Mouse (Mus musculus): ENCODE data around the gene Olfr430. TPM values are rescaled to one million over a fixed set of nuclear protein-coding genes. Genes with fewer than 3 reads are reported as not detected.
"Not testable (repeated sequence)": the region's sequence is repeated elsewhere in the genome, so short reads cannot be mapped to it uniquely, and the experiment has no call there.

Gene Olfr430
- polyA plus RNA-seq (2015; fragmentation: Nextera tagmentation; extraction: Ambion mirVana): not detected in 2 replicates

DNA sequence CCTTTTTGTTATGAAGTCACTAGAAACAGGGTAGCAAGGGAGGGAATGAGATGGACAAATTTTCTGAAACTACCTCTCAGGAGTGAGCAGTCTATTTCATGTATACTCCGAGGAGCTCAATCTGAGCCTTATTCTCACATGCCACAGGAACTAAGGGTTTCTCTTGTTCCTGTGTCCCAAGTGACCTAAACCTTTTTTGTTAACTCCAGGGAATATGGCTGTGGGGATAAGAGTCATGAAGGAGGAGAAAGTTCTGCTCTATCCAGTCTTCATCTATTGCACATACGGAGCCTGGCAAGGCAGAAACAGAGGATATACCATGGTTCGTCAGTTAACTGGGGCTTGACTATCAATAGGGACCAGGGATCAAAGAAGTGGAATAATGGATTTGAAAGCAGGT is at the start of gene Olfr430:
TSS of gene Olfr430 (plus strand) at position 301 of the 400 bp plus-strand sequence.
- DNase-seq (ENCODE audit: low spot score): no peak

DNA sequence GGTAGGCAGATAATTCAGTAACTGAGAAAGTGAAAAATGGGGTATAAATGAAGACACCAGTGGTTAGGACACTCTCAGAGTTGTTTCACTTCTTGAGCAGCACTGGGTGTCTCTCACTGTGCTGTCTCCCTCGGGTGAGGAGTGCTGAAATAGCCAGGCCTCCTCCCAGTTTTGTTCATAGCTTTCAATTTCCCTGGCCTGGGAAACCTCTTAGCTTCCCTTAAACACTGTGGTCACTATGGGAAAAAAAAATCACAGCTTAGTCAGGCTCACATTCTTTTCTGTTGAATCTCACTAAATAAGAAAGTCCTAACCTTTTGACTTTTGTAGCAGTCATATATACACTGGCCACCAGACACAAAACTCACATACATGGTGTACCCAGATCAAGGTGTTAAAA is 34.7 kb upstream of the Olfr430 start, which contains the start of gene Ifi205:
TSS of gene Ifi205 (minus strand) at position 113 of the 400 bp plus-strand sequence.
- no peak for DNase-seq (ENCODE audit: low spot score)

DNA sequence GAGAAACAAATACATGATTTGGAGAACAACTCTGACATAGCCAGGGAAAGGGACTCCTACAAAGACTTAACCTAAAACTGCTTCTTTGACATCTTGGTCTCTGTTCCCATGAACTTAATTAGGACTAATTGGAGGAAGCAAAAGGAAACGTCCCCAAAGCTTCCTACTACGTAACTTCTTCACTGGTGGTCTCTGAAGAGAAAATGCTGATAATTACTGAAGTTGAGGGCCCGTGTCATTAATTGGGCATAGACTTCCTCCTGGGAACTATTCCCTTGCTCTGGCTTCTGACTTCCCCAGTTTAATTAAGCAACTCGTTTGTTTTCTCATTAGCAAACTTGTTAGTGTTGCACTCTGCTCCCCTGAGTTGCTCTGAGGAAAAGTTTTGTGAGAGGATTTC is 30.6 kb upstream of the Olfr430 start:
- DNase-seq (ENCODE audit: low spot score): no peak

DNA sequence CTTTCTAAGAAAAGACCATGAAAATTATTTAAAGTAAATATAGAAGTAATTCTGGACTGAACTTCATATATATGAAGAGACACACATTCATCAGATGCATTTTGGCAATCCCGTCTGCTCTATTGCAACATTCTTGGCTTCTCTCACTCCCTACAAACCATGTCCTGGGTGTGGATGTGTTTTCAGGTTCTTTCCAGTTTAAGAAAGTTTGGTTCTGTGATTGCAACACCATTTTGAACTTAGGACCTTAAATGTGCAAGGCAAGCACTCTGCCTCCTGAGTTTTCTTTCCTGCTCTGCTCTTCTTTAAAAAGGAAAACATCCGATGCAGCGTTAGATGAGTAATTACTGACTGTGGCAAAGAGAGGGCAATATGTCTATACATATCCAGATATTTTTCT is 27.9 kb upstream of the Olfr430 start:
- DNase-seq (ENCODE audit: low spot score): no peak

DNA sequence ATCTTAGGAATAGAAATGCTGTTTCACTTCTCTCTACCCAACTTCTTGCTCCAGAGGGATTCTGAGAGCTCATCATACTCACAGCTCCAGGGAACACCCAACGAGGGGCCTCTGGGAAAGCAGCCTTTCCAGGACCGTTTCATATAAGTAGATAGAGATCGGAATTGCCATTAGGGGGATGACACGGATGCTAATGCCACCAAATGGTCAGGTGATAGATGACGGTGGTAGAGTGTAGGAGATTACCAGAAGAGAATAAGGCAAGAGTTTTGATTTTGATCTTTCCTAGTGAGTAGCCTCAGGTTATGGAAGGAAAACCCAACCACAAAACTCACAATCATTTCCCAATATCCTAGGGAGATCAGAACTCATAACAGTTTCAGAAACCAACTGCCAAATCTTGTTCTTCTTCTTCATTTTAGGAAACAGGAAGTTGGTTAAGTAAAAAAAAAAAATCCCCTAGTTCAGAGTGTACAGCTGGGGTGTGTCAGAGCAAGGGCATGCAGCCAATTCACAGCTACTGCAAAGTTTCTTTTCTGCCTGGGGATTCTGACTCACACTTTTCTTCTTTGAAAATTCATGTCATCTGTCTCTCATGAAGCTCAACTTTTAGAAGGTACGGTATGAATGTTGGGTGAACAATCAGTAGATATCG is 25.8 kb upstream of the Olfr430 start, which contains the start of gene Olfr433:
TSS of gene Olfr433 (plus strand) at position 183 of the 655 bp plus-strand sequence.
- peak; percentile 55 for DNase-seq (ENCODE audit: low spot score)

DNA sequence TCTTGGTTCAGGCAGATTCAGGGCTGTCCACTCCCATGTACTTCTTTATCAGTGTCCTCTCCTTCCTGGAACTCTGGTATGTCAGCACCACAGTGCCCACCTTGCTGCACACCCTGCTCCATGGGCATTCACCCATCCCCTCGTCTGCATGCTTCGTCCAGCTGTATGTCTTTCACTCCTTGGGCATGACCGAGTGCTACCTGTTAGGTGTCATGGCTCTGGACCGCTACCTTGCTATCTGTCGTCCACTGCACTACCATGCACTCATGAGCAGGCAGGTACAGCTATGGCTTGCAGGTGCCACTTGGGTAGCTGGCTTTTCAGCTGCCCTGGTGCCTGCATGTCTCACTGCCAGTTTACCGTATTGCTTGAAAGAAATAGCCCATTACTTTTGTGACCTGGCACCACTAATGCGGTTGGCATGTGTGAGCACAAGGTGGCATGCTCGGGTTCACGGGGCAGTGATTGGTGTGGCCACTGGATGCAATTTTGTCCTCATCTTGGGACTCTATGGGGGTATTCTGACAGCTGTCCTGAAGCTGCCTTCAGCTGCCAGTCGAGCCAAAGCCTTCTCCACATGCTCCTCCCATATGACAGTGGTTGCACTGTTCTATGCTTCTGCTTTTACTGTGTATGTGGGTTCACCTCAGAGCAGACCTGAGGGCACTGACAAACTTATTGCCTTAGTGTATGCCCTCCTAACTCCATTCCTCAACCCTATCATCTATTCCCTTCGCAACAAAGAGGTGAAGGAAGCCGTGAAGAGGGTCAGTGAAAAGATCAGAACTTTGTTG is 24.1 kb upstream of the Olfr430 start:
- not testable (repeated sequence) for DNase-seq (ENCODE audit: low spot score)

DNA sequence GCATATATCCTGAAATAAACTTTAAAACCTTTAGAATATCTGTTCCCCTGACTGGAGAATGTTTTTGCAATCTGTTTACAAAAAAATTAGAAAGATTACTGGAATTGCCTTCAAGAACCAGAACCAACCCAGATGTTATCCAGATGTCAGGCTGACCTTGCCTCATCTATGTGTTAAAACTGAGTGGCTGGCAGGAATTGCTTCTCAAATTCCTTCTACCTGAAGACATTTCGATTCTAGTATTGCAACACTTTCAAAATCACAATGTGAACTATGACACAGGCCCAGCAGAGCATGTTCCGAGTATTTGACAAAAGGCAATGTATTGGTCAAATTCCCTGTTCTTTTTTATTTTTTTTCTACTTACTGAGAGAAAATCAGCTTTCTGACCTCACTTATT is 22.0 kb upstream of the Olfr430 start:
- no peak for DNase-seq (ENCODE audit: low spot score)

DNA sequence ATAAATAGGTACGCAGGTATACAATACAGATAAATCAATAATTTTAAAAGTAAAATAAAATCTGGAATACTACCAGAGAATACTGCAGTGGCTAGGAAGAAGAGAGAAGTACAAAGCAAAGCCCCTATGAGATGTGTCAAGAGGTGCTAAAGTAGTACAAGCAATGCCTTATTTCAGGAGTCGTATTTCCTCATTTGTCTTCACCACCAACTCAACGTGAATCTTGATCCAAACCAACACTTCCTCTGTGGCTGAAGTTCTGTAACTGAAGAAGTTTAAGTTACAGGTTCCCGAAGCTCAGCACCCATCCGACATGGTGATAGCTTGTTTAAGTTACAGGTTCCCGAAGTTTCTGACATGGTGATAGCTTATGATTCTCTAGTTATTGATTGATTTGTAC is 18.2 kb upstream of the Olfr430 start:
- not testable (repeated sequence) for DNase-seq (ENCODE audit: low spot score)

DNA sequence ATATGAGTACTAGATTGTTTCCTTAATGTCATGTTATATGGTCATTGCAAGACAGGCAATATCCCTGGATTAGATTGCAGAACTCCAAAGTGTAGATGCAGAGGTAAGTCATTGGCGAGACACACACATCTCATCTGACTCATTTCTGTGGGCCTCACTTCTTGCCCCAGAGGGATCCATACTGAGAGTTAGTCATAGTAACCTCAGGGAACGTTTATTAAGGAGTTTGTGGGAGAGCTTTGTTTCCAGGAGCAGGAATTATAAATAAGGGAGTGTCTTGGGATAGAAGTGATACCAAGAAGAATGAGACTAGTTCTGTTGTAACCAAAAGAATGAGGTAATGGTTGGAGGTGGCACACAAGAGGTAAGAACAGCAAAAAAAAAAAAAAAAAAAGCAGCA is 17.5 kb upstream of the Olfr430 start, which contains the start of gene Olfr432:
TSS of gene Olfr432 (plus strand) at position 313 of the 400 bp plus-strand sequence.
- DNase-seq (ENCODE audit: low spot score): no peak

DNA sequence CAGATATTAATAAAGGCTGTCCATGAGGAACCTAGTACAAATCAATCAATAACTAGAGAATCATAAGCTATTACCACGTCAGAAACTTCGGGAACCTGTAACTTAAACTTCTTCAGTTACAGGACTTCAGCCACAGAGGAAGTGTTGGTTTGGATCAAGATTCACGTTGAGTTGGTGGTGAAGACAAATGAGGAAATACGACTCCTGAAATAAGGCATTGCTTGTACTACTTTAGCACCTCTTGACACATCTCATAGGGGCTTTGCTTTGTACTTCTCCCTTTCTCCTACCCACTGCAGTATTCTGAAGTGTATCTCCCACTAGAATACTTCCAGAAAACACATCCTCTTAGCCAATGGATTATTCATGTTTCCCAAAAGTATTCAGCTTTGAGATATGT is 17.0 kb upstream of the Olfr430 start:
- DNase-seq (ENCODE audit: low spot score): not testable (repeated sequence)

DNA sequence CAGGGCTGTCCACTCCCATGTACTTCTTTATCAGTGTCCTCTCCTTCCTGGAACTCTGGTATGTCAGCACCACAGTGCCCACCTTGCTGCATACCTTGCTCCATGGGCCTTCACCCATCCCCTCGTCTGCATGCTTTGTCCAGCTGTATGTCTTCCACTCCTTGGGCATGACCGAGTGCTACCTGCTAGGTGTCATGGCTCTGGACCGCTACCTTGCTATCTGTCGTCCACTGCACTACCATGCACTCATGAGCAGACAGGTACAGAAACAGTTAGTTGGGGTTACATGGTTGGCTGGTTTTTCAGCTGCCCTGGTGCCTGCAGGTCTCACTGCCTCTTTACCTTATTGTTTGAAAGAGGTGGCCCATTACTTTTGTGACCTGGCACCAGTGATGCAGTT is 15.9 kb upstream of the Olfr430 start:
- no peak for DNase-seq (ENCODE audit: low spot score)

DNA sequence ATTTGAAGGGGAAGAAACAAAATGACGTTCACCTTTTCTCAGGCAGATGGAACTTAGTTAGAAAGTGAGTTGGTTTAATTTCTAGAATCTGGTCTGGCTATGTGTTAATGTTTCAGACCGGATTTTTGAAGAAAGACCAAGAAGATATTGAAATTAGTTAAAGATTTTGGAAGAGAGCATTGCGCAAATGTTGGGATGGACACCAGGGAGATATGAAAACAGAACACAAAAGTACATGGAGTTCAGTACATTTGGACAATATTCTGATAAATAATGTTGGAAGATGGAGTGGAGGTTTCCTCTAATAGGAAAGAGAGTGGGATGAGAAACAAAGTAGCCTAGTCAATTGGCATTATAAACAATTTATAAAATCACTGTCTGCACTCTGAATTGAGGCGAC is 14.9 kb upstream of the Olfr430 start:
- DNase-seq (ENCODE audit: low spot score): no peak

DNA sequence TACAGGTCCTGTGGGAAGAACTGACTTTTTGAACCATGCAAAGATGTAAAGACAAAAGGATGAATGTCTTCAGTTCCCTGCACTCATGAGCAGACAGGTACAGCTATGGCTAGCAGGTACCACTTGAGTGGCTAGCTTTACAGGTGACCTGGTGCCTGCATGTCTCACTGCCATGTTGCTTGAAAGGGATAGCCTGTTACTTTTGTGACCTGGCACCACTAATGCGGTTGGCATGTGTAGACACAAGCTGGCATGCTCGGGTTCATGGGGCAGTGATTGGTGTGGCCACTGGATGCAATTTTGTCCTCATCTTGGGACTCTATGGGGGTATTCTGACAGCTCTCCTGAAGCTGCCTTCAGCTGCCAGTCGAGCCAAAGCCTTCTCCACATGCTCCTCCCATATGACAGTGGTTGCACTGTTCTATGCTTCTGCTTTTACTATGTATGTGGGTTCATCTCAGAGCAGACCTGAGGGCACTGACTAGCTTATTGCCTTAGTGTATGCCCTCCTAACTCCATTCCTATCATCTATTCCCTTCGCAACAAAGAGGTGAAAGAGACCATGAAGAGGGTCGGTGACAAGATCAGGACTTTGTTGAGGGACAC is 14.4 kb upstream of the Olfr430 start:
- DNase-seq (ENCODE audit: low spot score): no peak

DNA sequence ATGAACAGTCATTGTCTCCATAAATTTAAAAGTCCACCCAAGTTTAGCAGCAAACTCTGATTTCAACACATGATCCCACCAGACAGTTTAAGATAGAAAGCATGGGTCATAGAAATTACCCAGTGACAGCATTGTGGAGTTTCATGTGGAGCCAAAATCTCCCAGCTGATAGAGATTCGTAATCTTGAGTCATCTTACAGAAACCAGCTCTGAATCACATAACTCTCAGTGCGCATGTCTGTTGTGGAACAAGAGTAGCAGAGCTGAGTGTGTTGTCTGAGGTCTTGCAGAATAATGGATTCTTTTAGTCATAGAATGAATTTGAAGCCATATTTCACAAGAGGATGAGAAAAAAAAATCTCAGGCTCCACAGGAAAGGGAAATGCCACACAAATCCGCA is 13.4 kb upstream of the Olfr430 start:
- DNase-seq (ENCODE audit: low spot score): no peak

DNA sequence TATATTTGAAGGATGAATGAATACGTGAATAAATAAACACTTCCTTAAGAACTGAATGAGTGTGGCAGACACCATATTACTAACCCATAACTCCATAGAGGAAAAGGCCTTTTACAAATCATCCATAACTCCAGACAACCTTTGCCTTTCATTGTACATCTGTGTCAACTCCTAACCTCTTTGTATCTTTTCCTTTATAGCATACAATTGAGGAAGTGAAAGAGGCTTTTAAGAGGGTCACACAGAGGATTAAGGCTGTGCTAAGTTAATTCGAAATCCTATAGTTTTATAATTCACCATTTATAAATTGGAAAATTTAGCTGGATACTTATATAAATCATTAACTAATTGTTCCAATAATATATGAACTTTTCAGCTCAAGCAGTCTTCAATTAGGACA is 11.2 kb upstream of the Olfr430 start:
- no peak for DNase-seq (ENCODE audit: low spot score)

DNA sequence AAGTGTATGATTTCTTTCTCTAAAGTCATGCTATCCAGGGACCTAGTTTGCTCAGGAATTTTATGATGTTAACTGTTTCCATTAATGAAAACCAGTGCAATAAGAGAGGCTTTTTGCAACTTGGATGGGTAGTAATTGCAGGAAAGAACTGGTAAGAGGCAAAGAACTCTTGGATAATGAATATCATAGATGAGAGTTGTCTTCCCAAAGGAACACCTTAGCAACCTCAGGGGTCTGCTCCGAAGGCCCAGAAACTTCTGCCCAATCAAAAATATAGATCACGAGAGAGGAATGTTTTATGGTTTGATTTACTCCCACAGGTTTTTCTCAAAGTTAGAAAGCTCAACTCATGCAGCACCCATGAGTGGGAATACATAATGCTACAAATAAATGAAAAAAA is 17.6 kb downstream of the Olfr430 start, which contains the start of gene Olfr429:
TSS of gene Olfr429 (plus strand) at position 301 of the 400 bp plus-strand sequence.
- no peak for DNase-seq (ENCODE audit: low spot score)

DNA sequence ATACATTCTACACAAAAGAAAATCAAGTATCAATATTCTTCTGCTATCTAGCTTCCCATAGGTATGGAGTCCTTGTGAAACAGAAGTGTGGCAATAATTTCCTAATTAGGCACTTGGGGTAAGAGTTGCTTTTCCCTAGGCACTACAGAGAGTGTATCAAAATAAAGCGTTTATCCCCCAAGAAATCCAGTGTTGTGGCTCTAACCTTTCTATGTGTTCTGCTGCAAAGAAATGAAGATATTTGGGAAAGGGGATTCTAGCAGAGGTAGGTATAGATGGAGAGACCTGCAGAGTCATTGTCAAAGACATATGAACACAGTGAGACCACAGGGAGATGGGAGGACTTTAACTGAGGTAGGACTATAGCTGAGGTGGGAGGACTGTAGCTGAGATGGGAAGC is 30.2 kb downstream of the Olfr430 start, which contains the start of gene Olfr427:
TSS of gene Olfr427 (plus strand) at position 301 of the 400 bp plus-strand sequence.
- DNase-seq (ENCODE audit: low spot score): no peak

DNA sequence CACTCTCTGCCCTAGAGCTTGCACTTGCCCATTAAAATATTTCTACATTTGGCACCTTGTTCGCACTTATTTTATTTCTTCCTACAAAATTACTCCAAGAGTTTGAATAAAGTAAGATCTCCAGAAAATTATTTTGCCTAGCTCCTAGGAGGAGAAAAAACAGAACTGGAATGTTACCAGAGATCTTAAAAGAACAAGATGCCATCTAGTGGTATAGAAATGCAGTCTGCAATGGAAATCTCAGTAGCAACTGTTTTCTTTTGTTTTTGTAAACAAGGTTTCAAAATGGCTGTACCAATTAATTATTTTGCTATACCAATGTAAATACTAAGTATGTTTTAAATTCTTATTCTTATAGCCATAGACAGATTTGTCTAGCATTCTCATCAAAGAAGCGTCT is 37.3 kb downstream of the Olfr430 start:
- DNase-seq (ENCODE audit: low spot score): no peak

DNA sequence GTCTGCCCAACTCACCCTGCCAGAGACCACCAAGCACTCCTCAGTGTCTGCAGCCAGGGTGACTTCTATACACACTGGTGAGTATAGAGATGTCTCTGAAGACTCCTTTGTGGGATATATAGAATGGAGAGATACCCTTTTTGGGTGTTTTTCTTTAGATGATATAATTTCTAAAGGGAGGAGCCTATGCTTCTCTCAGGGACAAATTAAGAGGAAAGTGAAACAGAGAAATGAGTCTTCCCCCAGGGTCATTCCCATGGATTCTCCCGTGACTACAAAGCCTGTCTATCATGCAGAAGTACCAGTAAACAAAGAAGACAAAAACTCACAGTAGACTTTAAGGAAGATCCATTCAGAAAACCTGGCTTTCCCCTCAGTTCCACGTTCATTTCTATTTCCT is 54.7 kb downstream of the Olfr430 start, which contains the start of gene Olfr231:
TSS of gene Olfr231 (minus strand) at position 101 of the 400 bp plus-strand sequence.
- DNase-seq (ENCODE audit: low spot score): no peak
